Comparison of ENCODE assay signal across 1 mouse cellular context in genomic region chr5:114783405-114784163, GRCm38 (mm10).
TF ChIP-seq lines count a peak whose summit lies in the region.

No protein-coding gene starts in this region.

TF ChIP-seq in CH12.LX, 34 proteins besides CTCF, POLR2A, EP300 and RAD21 (continued from another document):
- no peak for TF ChIP-seq ZKSCAN1 (IDR thresholded peaks at IDR 0.05; ENCODE audit: borderline replicate concordance, low read depth, low read length)
- peak; percentile 6; the same call in 1 of the 2 replicates for TF ChIP-seq ZNF384 (IDR thresholded peaks at IDR 0.05; ENCODE audit: low read depth, low read length)
- TF ChIP-seq TBP (conservative IDR thresholded peaks at IDR 0.05; ENCODE audit: low read depth, low read length) = no peak
- no peak for TF ChIP-seq ETS1 (conservative IDR thresholded peaks at IDR 0.05; ENCODE audit: low read depth, low read length)
- TF ChIP-seq ZMIZ1 (IDR thresholded peaks at IDR 0.05; ENCODE audit: low read depth, low read length) = no peak
- TF ChIP-seq CHD1 (IDR thresholded peaks at IDR 0.05; ENCODE audit: low read depth, low read length) = no peak
- TF ChIP-seq CHD2 (IDR thresholded peaks at IDR 0.05; ENCODE audit: low read length) = no peak
- no peak for TF ChIP-seq JUND (conservative IDR thresholded peaks at IDR 0.05; ENCODE audit: low read depth, low read length)
- TF ChIP-seq ELF1 (IDR thresholded peaks at IDR 0.05; ENCODE audit: low read depth, low read length) = no peak
- TF ChIP-seq PAX5 (IDR thresholded peaks at IDR 0.05; ENCODE audit: low read length) = no peak
- 0 out of 2 replicates have a peak, but pooled peaks have one; percentile 47 for TF ChIP-seq RCOR1 (conservative IDR thresholded peaks at IDR 0.05; ENCODE audit: low read depth, low read length)
- TF ChIP-seq KAT2A (IDR thresholded peaks at IDR 0.05; ENCODE audit: insufficient replicate concordance, low read length) = no peak
- TF ChIP-seq HCFC1 (IDR thresholded peaks at IDR 0.05; ENCODE audit: low read depth, low read length) = no peak
- no peak for TF ChIP-seq MAX (IDR thresholded peaks at IDR 0.05; ENCODE audit: low read length)
- no peak for TF ChIP-seq MAZ (IDR thresholded peaks at IDR 0.05; ENCODE audit: low read depth, low read length)
- TF ChIP-seq BHLHE40 (IDR thresholded peaks at IDR 0.05; ENCODE audit: low read depth, low read length) = peak; percentile 95
- TF ChIP-seq MYC (IDR thresholded peaks at IDR 0.05; ENCODE audit: low read depth, low read length) = no peak
- 0 out of 2 replicates have a peak, but pooled peaks have one; percentile 16 for TF ChIP-seq MXI1 (IDR thresholded peaks at IDR 0.05; ENCODE audit: low read depth, low read length)
- no peak; the same call in 1 of the 2 replicates for TF ChIP-seq IRF4 (IDR thresholded peaks at IDR 0.05; ENCODE audit: low read depth, low read length)
- peak; percentile 43; the same call in 1 of the 2 replicates for TF ChIP-seq USF2 (conservative IDR thresholded peaks at IDR 0.05; ENCODE audit: low read depth, low read length)
- no peak for TF ChIP-seq SIN3A (IDR thresholded peaks at IDR 0.05; ENCODE audit: low read length)
- TF ChIP-seq JUN (IDR thresholded peaks at IDR 0.05; ENCODE audit: insufficient read depth, low read depth, low read length) = no peak
- no peak for TF ChIP-seq ZC3H11A (IDR thresholded peaks at IDR 0.05; ENCODE audit: low read depth, low read length)
